Mouse (Mus musculus): ENCODE measurements at regions not wholly inside any gene's neighbourhood (a gene's known extent, or its start where the extent isn't known, plus 50 kb on each side); places are given as distances from the start of the nearest gene placed in this dataset.

GRCm38 (mm10) chr4:34499731-34500130 lies 51.0 kb upstream of the Akirin2 start:
- peak; percentile 16 for DNase-seq
